Mouse (Mus musculus) urinary bladder, postnatal 14 days (tissue): Measurements from ENCODE around the gene Zfp827.

Source experiments
- DNase-seq: peaks from one replicate; pipeline ENCODE4 v3.0.0; 2021; ENCODE audit warnings: low spot score

The Zfp827 gene

DNA sequence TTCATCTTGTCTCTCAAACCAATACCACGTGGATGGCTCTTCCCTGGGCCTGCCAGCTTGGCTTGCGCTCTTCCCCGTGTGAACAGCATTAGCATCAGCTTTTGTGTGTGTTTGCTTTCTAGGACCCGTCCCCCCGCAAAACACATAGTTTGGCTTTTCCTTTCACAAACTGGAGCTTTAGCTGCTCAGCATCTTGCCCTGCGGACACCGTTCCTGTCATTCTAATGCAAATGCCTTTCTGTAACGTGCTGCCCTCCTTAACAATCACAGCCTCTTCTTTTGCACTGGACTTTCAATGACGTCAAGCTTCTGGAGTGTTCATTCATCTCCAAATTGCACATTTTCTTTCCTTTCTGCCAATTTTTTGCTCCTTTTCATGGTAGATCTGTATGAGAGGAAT lies 196.1 kb downstream of the Zfp827 start:
- no peak for DNase-seq

DNA sequence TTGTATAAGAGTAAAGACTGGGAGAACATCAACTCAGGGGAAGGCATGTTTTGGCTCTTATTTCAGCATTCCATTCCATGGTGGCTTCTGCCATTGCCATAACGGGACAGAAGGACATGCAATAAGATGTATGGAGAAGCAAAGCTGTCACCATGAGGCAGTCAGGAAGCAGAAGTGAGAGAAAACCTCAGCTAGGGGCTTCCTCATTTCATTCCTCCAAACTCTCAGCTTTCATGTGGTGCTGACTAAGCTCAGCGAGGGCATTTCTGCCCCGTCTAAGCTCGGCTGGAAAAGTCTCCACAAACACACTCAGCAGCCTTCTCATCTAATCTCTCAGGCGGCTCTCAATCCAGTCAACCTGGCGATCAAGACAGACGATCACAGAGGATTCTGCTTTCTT lies 197.3 kb downstream of the Zfp827 start:
- DNase-seq = no peak

DNA sequence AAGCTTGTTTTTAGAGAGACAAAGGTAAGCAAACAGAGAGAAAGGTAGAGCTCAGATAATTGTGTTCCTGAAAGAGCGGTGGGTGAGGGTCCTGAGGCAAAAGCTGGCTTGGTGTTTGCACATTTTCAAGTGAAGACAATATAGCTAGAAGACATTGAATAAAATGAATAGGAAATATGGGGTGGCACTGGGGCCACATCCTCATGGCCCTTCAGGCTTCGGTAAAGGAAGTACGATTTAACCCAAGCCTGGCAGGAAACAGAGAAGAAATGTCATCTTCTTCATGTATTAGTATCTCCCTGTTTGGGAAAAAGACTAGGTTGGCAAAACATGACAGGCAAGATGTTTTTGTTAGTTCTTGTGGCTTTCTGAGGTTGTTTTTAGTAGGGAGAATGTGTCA lies 197.8 kb downstream of the Zfp827 start:
- DNase-seq = no peak

DNA sequence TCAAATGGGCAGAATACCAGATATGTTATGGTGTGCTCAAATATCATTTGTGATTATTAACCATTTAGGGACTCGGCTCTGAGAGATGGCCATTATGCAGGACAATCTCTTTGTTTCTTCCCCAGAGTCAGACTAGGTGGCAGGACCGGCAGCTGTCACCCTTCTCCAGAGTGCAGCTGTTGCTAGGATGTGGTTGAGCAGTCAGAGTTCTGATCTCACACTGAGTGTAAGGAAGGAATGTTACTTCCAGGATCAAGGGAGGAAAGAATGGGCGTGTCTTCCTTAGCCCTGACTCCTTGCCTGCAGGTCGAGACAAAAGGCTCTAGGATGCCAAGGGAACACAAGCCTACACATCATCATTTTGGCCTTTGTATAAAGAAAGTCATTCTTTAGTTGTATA lies 199.0 kb downstream of the Zfp827 start:
- DNase-seq = no peak

DNA sequence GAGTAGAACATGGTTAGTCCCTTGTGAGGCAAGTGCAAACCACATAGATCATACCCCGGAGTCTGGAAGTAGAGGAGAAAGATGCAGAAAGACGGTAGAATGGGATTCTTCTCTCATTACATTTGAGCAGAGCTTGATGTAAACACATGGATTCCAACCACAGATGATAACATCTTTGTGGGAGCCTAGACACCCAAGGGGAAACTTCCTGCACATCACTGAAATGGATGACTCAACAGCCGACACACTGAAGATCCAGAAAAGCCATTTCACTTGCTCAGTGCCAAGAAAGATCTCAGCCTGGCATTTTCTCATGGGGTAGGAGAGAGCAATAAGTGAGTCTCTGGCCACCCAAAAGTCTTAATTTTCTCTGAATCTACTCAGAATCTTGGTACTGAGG lies 199.7 kb downstream of the Zfp827 start:
- no peak for DNase-seq

GRCm38 (mm10) chr8:79229266-79229888 lies 201.1 kb downstream of the Zfp827 start:
- no peak for DNase-seq

- DNase-seq = no peak
Observed at GRCm38 (mm10) chr8:79239320-79239719, 211.1 kb downstream of the Zfp827 start.

GRCm38 (mm10) chr8:79239996-79240395 lies 211.8 kb downstream of the Zfp827 start:
- DNase-seq = no peak
